Mouse (Mus musculus) ovary, postnatal 36 days (tissue): ENCODE results near the gene Chst3.
"Not testable (repeated sequence)": the region's sequence is repeated elsewhere in the genome, so short reads cannot be mapped to it uniquely, and the experiment has no call there.

ENCODE experiments used
- DNase-seq: peaks from one replicate; pipeline ENCODE4 v3.0.0; 2022; ENCODE audit warnings: low spot score, mixed read lengths

The Chst3 gene

DNA sequence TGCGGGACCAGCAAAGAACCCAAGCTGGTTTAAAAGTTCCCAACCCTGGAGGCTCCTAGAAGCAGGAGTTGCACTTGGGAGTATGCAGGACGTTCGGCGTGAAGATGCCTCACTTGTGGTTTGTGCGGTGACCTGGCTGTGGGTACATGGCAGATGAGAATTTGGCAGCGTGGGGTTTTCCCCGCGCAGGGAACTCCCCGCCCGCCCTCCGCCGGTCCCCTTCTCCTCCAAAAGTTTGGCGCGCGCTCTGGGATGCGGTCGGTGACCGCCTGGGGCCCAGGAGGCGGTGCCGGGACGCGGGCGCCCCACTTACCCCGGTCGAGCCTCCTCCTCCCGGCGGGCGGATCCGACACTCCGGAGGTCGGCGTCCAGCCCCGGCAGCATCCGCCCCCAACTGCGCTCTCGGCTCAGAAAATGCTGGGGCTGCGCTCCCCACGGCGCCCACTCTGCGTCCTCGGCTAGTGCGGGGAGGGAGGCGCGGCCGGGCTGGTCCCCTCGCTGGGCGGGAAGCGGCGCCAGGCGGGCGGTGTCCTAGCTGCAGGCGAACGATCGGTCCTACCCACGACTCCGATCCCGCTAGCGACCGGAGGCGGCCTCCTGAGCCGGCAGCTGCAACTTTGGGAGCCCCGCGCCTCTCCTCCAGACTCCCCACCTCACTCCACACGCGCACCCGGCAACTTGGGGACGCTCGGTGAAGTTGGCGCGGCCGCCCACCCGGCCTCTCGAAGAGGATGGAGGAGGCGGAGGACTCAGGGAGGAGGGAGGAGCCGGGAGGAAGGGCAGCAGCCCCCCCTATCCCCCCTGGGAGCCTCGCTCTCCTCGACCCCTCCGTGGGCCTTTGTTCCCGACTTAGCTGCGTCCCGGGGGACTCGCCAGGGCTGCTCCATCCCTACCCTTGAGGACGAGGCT lies at the start of gene Chst3:
Chst3 (minus strand) TSS at position 670 of the 909 bp plus-strand sequence.
- peak; percentile 61 for DNase-seq

- no peak for DNase-seq
Observed at GRCm38 (mm10) chr10:60268738-60269137, 49.7 kb upstream of the Chst3 start.

DNA sequence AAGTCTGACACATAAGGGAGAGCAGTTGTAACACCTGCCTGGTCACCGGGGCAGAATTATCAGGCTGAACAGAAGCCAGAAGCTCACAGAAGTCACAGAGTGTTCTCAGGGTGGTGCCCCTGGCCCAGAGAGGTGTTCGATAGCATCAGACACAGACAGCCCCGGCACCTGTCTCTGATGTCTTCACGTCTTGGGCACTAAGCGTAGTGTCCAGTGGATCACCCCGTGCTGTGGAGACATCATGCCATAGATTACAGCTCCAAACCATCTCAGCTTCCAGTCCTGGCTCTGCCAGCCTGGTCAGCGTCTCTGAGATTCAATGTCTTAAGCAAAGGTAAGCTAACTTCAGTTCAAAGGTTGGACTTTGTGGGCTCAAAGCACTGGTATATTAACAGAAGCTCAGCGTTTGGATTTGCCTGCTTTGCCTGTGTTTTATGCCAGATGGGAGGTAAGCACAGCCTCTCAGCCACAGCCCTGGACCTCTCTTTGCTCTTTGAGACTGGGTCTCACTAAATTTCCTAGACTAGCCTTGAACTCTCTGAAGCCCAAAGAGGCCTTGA lies 47.9 kb upstream of the Chst3 start:
- DNase-seq, result no peak

- DNase-seq, result no peak
Observed at GRCm38 (mm10) chr10:60265252-60265651, 46.2 kb upstream of the Chst3 start.

GRCm38 (mm10) chr10:60263351-60263750 lies 44.3 kb upstream of the Chst3 start:
- no peak for DNase-seq

DNA sequence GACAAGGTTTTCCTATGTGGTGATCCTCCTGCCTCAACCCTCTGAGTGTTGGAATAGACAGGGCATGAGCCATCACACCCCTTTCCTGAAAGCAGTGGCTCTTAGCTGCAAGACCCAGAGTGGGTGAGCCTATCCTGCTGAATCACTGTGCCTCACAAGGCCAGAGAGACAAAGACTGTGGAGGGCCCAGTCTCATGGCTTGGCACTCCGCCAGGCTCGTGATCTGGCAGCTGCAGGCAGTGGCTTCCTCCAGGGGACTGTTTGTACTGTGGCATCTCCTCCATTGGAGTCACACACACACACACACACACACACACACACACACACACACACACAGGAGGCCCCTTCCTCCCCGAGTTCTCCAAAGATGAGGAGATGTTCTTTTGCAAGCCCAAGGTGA lies 43.3 kb upstream of the Chst3 start:
- peak; percentile 88 for DNase-seq

GRCm38 (mm10) chr10:60261530-60261929 lies 42.5 kb upstream of the Chst3 start:
- no peak for DNase-seq

DNA sequence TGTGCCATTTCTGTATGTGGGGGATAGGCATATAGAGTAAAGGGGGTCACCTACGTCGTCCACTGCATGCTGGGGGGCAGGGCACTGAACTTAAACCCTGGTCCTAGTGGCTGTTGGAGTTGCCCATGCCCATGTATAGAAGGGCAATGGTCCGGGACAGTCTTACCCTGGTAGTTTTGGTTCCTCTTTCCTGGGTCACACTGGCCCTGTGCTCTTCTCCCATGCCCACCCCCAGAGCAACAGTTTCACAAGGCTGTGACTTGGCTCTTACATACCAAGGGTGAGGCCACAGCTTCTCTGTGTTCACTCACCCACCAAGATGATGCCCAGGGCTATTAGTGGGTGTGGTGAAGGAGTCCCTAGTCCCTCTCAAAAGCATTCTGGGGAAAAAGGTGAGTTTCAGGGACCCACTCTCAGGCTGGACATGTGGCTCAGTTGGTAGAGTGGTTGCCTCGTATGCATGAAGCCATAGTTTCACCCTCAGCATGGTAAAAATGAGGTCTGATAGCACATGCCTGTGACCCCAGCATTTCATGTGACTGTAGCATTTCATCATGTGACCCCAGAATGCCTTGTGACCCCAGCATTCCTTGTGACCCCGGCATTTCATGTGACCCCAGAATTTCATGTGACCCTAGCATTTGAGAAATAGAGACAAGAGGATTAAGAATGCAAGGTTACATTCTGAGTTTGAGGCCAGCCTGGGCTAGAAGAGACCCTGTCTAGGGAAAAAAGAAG lies 41.7 kb upstream of the Chst3 start:
- no peak for DNase-seq

- DNase-seq, result no peak
Observed at GRCm38 (mm10) chr10:60257261-60257825, 38.3 kb upstream of the Chst3 start.

DNA sequence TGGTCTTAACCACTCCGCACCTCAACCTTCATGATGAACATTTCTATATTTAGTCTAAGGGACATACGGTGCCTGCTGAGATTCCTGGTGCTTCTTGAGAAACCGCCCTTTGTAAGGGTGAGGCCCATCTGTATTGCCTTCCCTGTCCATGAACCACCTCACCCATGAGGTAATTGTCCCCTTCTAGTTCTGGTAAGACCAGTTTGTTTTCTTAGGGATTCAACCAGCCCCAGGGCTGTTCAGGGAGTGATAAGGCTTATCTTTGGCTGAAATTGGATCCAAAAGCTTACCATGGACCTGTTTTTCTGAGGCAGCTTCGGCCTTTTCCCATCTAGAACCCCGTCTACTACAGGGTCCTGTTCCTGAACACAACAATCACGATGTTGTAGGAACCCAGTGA lies 37.0 kb upstream of the Chst3 start:
- DNase-seq, result no peak

GRCm38 (mm10) chr10:60252606-60253005 lies 33.5 kb upstream of the Chst3 start:
- DNase-seq, result no peak

- no peak for DNase-seq
Observed at GRCm38 (mm10) chr10:60252187-60252586, 33.1 kb upstream of the Chst3 start.

GRCm38 (mm10) chr10:60250426-60250965 lies 31.4 kb upstream of the Chst3 start:
- DNase-seq, result no peak

GRCm38 (mm10) chr10:60248345-60248744 lies 29.3 kb upstream of the Chst3 start:
- not testable (repeated sequence) for DNase-seq

DNA sequence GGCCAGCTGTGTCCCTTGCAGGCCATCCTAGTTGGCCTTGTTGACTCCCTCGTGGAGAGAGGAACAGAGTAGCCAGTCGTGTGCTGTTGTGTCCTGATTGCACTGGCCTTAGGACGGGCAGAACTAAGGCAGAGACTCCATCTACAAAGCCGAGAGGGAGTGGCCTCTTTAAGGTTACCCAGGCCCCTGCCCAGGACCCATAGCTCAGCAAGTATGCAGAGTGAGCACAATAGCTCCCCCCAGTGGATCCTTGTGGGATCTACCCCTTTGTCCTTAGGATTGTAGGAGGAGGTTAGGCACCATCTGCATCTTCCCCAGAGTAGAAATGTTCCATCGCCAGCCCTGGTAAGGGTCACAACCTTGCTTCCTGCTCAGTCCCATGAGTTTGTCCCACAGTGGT lies 27.5 kb upstream of the Chst3 start:
- peak; percentile 47 for DNase-seq

- no peak for DNase-seq
Observed at GRCm38 (mm10) chr10:60245635-60246034, 26.6 kb upstream of the Chst3 start.

DNA sequence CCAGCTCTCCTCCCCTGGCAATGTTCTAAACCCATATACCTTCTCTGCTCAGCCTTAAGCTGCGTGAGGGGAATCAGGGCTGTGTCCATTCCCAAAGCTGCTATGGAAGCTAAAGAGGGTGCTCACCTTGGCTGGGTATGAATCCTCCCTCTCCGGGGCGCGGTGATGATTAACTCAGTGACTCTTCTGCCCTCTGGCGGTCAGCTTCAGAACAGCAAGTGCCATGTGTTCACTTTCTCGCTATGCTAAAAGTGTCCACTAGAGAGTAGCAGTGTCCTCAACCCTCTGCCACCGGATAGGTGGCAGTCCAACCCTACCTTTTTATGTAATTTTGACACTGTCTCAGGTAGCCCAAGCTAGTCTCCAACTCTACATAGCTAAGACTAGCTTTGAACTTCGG lies 26.0 kb upstream of the Chst3 start:
- peak; percentile 82 for DNase-seq

GRCm38 (mm10) chr10:60243941-60244340 lies 24.9 kb upstream of the Chst3 start:
- DNase-seq, result no peak

DNA sequence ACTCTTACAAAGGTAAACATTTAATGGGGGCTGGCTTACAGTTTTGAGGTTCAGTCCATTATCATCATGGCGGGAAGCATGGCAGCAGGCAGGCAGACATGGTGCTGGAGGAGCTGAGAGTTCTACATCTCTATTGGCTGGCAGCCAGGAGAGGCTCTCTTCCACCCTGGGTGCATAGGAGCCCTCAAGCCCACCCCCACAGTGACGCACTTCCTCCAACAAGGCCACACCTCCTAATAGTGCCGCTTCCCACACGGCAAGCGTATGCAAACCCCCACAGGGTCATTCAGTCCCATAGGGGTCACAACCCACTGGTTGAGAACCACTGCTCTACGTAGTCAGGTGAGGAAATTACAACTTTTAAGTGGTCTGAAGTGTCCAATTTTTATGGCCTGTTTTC lies 21.4 kb upstream of the Chst3 start:
- no peak for DNase-seq

DNA sequence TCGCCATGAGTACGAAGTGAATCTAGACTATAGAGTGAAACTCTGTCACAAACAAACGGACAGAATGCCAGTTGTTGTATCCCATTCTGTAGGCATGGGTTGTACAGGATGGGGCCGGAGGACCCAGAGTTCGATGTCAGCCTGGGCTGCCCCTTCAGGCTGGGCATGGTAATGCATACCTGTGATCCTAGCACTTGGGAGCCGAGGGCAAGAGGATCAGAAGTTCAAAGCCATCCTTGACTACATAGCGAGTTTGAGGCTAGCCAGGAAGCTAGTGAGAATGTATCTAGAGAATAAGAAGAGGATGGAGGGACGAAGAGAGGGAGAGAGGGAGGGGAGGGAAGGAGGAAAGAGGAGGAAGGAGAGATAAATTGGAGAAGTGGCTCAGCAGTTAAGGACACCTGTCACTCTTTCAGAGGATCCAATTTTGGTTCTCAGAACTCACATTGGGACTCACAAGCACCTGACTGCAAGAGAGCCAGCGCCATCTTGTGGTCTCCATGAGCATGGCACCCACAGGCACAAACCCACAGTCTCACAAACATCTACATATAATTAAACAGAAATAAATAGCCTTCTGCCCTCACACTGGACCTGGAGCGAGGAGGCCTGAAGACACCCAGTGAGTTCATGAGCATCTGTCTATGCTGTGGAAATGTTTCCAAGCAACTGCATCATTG lies 18.6 kb upstream of the Chst3 start:
- DNase-seq, result peak; percentile 63

DNA sequence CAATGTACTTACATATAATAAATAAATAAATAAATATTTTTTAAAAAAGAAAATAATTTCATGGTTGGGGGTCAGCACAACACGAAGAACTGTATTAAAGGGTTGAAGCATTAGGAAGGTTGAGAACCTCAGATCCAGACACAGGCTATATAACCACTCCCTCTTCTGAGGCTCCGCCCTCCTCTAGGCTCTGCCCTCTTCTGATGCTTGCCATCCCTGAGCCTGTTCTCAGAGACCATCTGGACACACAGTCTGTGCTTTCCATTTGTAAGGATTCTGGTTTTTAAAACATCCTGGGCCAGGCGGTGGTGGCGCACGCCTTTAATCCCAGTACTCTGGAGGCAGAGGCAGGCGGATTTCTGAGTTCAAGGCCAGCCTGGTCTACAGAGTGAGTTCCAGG lies 16.8 kb upstream of the Chst3 start:
- DNase-seq, result not testable (repeated sequence)

- DNase-seq, result no peak
Observed at GRCm38 (mm10) chr10:60234006-60234405, 14.9 kb upstream of the Chst3 start.
